Mouse (Mus musculus) intestine, embryonic 16.5 days (tissue): ENCODE measurements around the gene Chst13. TPM values are rescaled to one million over a fixed set of nuclear protein-coding genes. Genes with fewer than 3 reads are reported as not detected.

Experiments
- ATAC-seq: fragments of 200-750 bp; cut with Nextera tagmentation; 2 replicates; pipeline ENCODE4 v1.8.0; 2017; ENCODE audit warnings: moderate TSS enrichment, moderate library complexity
- H3K27ac ChIP-seq: fragments of 300-500 bp; sonication (generic); 2 replicates; pipeline ENCODE4 v1.5.1; 2014; ENCODE audit warnings: mild to moderate bottlenecking, low read length
- H3K27me3 ChIP-seq: fragments of 300-500 bp; sonication (generic); replicated peaks from 2 replicates; pipeline ENCODE4 v1.6.1; 2014; ENCODE audit warnings: low read length, control low read depth, mixed read lengths; ENCODE audit not compliant: control insufficient read depth, insufficient read depth
- H3K36me3 ChIP-seq: fragments of 300-500 bp; sonication (generic); 2 replicates; pipeline ENCODE4 v1.6.1; 2014; ENCODE audit warnings: low read length, control low read depth; ENCODE audit not compliant: control insufficient read depth, insufficient read depth
- H3K4me1 ChIP-seq: fragments of 300-500 bp; sonication (generic); 2 replicates; pipeline ENCODE4 v1.6.1; 2014; ENCODE audit warnings: low read length, control low read depth, mixed read lengths; ENCODE audit not compliant: control insufficient read depth, insufficient read depth
- H3K4me2 ChIP-seq: fragments of 300-500 bp; sonication (generic); 2 replicates; pipeline ENCODE4 v1.6.1; 2014; ENCODE audit warnings: low read depth, low read length, control low read depth
- H3K4me3 ChIP-seq: fragments of 300-500 bp; sonication (generic); 2 replicates; pipeline ENCODE4 v1.5.1; 2014; ENCODE audit warnings: mild to moderate bottlenecking, low read length
- H3K9ac ChIP-seq: fragments of 300-500 bp; sonication (generic); 2 replicates; pipeline ENCODE4 v1.6.1; 2014; ENCODE audit warnings: low read depth, low read length
- H3K9me3 ChIP-seq: fragments of 300-500 bp; sonication (generic); 2 replicates; pipeline ENCODE4 v1.6.1; 2016; ENCODE audit warnings: low read length, control low read depth; ENCODE audit not compliant: control insufficient read depth
- WGBS: fragments of 180-500 bp; shearing (Covaris S2); extraction: QIAGEN DNeasy Blood & Tissue Kit; methylation state at CpG from one replicate; pipeline ENCODE4 v1.1.7; 2014; 5-methylcytosine and 5-hydroxymethylcytosine counted together
- polyA plus RNA-seq: library from polyadenylated mRNA; unstranded; fragments of >200 nt; fragmentation: Nextera tagmentation; extraction: Ambion mirVana; gene quantifications from 2 replicates; pipeline ENCODE4 v1.2.1, GENCODE M21; 2015

Chst13 gene
- polyA plus RNA-seq, 1 experiment from 2014 or later: 1.1 TPM

DNA sequence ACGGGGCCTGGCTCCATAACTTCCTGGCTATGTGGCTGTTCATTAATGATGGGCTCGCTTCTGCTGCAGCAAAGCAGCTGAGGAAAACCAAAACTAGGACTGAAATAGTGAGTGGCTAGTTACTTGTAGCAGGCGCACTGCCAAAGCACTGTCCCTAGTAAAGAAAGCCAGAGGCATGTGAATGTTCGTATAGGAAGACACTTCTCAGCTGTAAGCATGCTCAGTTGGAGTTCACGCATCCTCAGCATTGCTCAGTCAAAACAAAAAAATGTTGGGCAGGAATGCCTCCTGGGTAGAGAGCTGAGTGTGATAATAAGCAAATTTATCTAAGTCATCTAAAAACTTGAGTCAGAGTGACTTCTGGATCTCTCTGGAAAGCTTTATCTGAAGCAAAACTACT is 33.2 kb upstream of the Chst13 start:
- Histone ChIP-seq H3K9ac (no peak overlapping the region), H3K36me3 (no peaks in the 10 kb centered on the region), H3K27me3 (no peaks in the 10 kb centered on the region), H3K27ac (no peak overlapping the region), H3K4me3 (no peak overlapping the region), H3K4me2 (no peak overlapping the region), H3K9me3 (no peaks in the 10 kb centered on the region), H3K4me1 (peaks cover 19% of the 10 kb centered on the region)
- 49% methylated on average over 5 of the region's 5 CpGs for WGBS
- no peak for ATAC-seq

DNA sequence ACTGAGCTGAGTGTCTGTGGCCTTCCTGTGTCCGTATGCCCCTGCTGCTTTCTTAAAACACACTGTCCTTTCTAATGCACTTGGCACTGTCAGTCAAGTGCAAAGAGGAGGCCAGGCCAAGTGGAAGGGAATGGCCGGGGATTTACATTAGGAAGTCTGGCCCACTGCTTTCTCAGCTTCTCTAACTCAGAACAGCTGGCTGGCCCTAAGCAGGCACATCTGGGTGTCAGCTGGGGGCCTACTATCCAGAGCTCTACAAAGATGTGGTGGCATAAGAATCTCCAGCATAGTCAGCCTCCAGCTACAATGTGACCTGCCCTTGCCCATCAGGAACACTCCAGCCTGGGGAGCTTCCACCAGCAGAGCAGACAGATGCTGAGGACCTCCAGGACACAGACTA is 25.0 kb upstream of the Chst13 start:
- Histone ChIP-seq H3K4me1 (no peaks in the 10 kb centered on the region), H3K4me3 (no peak overlapping the region), H3K27ac (no peak overlapping the region), H3K4me2 (no peak overlapping the region), H3K36me3 (no peaks in the 10 kb centered on the region), H3K9me3 (no peaks in the 10 kb centered on the region), H3K27me3 (no peaks in the 10 kb centered on the region), H3K9ac (no peak overlapping the region)
- 74% methylated on average over 2 of the region's 2 CpGs for WGBS
- ATAC-seq: no peak

DNA sequence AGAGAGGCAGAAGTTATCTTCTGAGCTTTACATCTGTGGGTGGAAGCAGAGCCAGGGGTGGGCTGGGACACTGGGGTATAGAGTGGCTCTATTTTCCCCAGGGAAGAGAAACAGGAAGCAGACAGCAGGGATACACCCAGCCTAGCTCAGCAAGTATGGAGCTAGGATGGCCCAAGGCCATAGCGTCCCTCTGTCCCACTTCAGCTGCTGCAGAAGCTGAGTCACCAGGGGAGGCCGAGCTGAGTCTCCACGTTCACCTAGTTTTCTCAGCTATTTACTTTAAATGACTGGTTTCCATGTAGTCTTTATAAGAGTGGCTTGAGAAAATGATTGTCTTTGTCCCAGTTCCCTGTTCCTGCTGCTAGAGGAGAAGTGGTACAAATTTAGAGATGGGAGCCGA is 23.5 kb upstream of the Chst13 start:
- H3K4me1 ChIP-seq: no peaks in the 10 kb centered on the region
- no peaks in the 10 kb centered on the region for H3K36me3 ChIP-seq
- no peak overlapping the region for H3K27ac ChIP-seq
- H3K4me2 ChIP-seq: no peak overlapping the region
- H3K9me3 ChIP-seq: no peaks in the 10 kb centered on the region
- no peak overlapping the region for H3K4me3 ChIP-seq
- WGBS: 78% methylated on average over 4 of the region's 4 CpGs
- no peaks in the 10 kb centered on the region for H3K27me3 ChIP-seq
- no peak overlapping the region for H3K9ac ChIP-seq
- ATAC-seq: no peak

DNA sequence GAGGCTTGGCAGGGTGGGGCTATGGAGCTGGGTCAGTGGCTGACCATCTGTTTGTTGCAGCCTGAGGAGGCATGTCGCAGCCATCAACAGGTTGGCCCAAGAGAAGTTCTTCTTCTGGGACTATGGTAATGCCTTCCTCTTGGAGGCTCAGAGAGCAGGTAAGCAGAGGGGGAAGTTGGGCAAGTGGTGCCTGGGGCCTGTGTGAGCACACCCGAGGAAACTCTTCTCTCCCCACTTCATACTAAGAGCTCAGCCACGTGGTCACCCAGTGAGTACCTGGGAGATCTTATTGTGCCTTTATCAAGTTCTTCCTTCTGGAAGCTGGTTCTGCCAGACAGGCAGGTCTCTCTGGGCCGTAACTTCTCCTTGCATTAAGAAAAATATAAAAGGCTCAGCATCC is 22.2 kb upstream of the Chst13 start:
- Histone ChIP-seq H3K27ac (no peak overlapping the region), H3K36me3 (no peaks in the 10 kb centered on the region), H3K9ac (no peak overlapping the region), H3K4me3 (no peak overlapping the region), H3K4me2 (no peak overlapping the region), H3K4me1 (no peaks in the 10 kb centered on the region), H3K9me3 (no peaks in the 10 kb centered on the region), H3K27me3 (no peaks in the 10 kb centered on the region)
- no peak for ATAC-seq
- 69% methylated on average over 4 of the region's 4 CpGs for WGBS

DNA sequence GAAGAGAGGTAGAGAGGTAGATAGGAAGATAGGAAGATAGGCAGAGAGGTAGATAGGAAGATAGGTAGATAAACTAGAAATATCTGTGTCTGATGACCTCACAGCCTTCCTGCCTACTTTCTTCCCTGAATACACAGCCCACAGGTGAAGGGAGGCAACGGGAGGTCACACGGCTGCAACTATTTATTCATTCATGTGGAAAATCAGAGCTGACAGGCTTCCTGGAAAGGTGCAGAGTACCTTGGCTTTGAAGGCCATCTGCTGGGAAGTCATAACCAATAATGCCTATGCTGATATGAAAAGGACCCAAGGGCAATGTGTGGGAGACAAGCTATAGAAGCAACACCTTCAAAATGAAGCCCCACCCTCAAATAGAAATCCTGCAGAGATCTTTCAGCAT is 17.4 kb upstream of the Chst13 start:
- H3K4me1 ChIP-seq: no peaks in the 10 kb centered on the region
- 86% methylated on average over 2 of the region's 2 CpGs for WGBS
- no peak overlapping the region for H3K27ac ChIP-seq
- no peak overlapping the region for H3K4me3 ChIP-seq
- H3K4me2 ChIP-seq: no peak overlapping the region
- no peaks in the 10 kb centered on the region for H3K36me3 ChIP-seq
- no peak for ATAC-seq
- H3K9me3 ChIP-seq: no peaks in the 10 kb centered on the region
- H3K27me3 ChIP-seq: no peaks in the 10 kb centered on the region
- no peak overlapping the region for H3K9ac ChIP-seq

DNA sequence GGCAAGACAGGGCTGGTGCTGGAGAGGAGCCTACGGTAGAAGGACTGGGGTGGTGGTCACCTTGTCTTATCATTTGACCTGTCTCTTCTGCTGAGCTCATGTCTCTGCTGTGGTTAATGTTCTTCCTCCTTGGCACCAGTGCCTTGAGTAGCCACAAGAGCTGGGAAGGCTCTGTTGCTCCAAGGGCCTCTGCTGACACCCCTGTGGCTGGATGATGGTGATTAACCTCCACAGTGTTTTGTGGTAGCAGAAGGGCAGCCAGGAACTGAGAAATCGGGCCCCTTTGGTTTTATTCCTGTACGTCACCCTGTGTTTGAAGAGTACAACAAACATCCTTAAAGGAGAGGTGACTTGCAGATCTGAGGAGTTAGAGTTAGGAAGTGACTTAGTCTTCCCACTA is 9.3 kb upstream of the Chst13 start:
- ATAC-seq: no peak
- H3K36me3 ChIP-seq: no peaks in the 10 kb centered on the region
- no peak overlapping the region for H3K4me3 ChIP-seq
- H3K27me3 ChIP-seq: no peaks in the 10 kb centered on the region
- no peaks in the 10 kb centered on the region for H3K9me3 ChIP-seq
- no peak overlapping the region for H3K4me2 ChIP-seq
- H3K27ac ChIP-seq: no peak overlapping the region
- 75% methylated on average over 3 of the region's 3 CpGs for WGBS
- no peaks in the 10 kb centered on the region for H3K4me1 ChIP-seq
- no peak overlapping the region for H3K9ac ChIP-seq

DNA sequence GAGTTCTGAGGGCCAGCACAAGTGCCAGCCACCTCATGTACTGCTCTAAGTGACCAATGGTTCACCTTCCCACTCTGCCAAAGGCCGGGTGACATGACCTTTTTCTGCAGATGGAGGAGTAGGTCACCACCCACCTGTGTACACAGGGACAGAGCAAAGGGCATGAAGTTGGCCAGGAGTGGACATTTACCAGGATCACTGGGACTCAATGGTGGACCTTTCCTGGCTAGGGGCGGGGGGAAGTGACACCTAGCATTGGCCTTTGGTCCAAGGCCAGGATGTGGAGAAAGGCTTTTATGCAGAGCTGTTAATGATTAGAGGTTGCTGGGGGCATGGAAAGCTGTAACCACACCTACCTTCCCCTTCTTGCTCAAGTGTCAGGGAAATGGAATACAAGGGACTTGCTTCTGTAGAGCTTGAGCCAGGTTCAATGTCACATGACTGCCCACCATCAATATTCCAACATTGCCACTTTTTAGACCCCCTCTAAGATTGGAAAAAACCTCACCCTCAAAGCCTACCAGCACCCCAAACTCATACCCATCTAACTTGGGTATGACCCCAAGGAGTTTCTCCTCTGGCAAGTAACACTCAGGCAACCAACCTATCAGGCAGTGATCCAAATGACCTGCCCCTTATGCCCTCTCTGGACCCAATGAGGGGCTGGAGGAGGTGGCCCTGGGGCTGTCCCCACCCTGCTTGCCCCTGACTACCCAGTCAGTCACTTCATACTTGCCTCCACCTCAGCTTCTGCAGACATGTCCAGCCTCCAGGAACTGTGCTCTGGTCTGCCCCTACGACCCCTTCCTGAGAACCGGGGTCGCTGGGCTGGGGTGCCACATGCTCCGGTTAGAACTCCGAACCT is 7.8 kb upstream of the Chst13 start, which contains the start of gene Uroc1:
Gene Uroc1, plus strand, starts transcription at position 724 of the 865 bp plus-strand sequence.
- no peaks in the 10 kb centered on the region for H3K36me3 ChIP-seq
- no peak within 1 kb of the TSS for H3K4me3 ChIP-seq
- H3K4me2 ChIP-seq: no peak within 1 kb of the TSS
- 82% methylated on average over 7 of the region's 7 CpGs for WGBS
- peak; percentile 58 for ATAC-seq
- no peak within 1 kb of the TSS for H3K9ac ChIP-seq
- 0 out of 2 replicates have a peak, but pooled peaks cover 2% of the 10 kb centered on the region for H3K27me3 ChIP-seq
- no peaks in the 10 kb centered on the region for H3K9me3 ChIP-seq
- no peak within 1 kb of the TSS for H3K27ac ChIP-seq
- no peaks in the 10 kb centered on the region for H3K4me1 ChIP-seq

DNA sequence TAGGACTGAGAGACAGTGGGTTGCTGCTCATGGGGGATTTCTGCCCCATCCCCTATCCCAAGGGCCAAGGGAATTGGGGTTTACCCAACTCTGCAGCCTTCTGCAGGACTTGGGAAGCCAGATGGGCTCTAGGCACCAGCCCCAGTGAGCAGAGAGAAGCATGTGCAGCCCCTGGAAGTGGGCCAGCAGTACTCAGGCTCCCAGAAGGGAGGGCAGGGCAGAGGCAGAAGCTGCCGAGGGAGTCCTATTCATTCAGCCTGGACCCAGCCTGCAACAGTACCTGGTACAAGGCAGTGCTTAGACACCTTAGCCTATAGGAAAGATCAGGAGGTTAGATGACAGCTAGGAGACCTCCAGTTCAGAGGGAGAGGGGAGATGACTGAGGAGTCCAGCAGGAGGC is 5.0 kb upstream of the Chst13 start:
- no peak overlapping the region for H3K4me2 ChIP-seq
- no peaks in the 10 kb centered on the region for H3K36me3 ChIP-seq
- WGBS: 25% methylated on average over 1 of the region's 1 CpGs
- no peak overlapping the region for H3K4me3 ChIP-seq
- H3K27ac ChIP-seq: no peak overlapping the region
- H3K4me1 ChIP-seq: no peaks in the 10 kb centered on the region; the same call in 1 of the 2 replicates
- no peak overlapping the region for H3K9ac ChIP-seq
- no peak for ATAC-seq
- 0 out of 2 replicates have a peak, but pooled peaks cover 2% of the 10 kb centered on the region for H3K27me3 ChIP-seq
- H3K9me3 ChIP-seq: no peaks in the 10 kb centered on the region

DNA sequence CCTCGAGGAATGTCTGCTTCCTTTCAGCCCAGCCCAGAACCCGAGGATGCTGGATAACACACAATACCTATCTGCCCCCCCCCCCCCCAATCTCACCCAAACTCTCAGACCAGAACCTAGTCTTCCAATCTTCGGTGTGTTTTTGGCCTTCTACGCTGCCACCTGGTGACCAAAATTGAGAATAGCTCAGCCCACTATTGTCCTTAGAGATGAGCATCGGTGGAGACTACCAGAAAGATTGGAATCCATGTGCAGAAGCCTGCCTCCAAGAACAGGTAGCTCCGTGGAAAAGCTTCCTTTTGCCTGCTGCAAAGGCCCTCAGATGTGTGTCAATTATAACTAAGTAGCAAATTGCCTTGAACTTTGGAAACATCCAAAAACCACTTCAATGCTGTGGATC is 2.7 kb upstream of the Chst13 start:
- Histone ChIP-seq H3K4me3 (no peak overlapping the region), H3K27ac (no peak overlapping the region), H3K4me1 (no peaks in the 10 kb centered on the region; the same call in 1 of the 2 replicates), H3K36me3 (no peaks in the 10 kb centered on the region), H3K9ac (no peak overlapping the region), H3K27me3 (0 out of 2 replicates have a peak, but pooled peaks cover 2% of the 10 kb centered on the region), H3K4me2 (no peak overlapping the region), H3K9me3 (no peaks in the 10 kb centered on the region)
- no peak for ATAC-seq
- 13% methylated on average over 6 of the region's 6 CpGs for WGBS
